Mouse (Mus musculus) lung, postnatal 0 days (tissue): ENCODE measurements around the gene Cntnap2.

Source experiments
- CTCF ChIP-seq: IDR thresholded peaks from 2 replicates; pipeline ENCODE4 v1.5.1; 2016; ENCODE audit warnings: antibody characterized with exemption, mild to moderate bottlenecking
- EP300 ChIP-seq: IDR thresholded peaks from 2 replicates; pipeline ENCODE4 v1.6.1; 2016; ENCODE audit warnings: antibody characterized with exemption, mild to moderate bottlenecking, control low read depth

- TF ChIP-seq CTCF (no peak), EP300 (no peak)
Measured at GRCm38 (mm10) chr6:47043586-47043985, 1984.4 kb downstream of the Cntnap2 start.
